Mouse (Mus musculus): ENCODE measurements around the gene Mrc2.

Mrc2 gene

GRCm38 (mm10) chr11:105311291-105311975 lies 19.0 kb downstream of the Mrc2 start:
- DNase-seq = no peak

DNA sequence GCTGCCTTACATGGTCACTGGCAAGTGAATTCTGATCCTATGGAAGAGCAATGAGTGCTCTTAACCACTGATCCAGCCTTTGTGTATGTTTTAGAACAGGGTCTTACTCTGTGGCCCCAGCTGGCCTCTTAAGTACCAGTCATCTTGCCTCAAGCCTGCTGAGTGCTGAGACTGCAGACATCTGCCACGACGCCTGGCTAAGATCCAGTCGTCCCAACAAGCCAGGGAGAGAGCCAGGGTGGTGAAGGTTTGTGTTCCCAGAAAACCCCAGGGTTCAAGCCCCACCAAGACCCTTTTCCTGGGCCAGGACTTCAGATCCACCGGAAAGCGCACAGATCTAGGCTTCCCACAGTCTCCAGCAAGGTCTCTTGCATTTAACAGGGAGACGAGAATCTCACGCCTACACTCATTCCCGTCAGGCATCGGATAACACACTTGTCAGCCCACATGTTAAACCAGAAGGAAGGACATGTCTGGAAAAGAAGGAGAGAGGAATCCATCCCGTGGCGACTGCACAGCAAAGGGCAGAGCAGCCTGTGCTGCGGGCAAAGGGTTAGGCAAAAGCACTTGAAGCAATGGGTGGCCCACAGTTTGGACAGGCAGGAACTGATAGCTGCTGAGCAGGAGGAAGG lies 20.0 kb downstream of the Mrc2 start:
- no peak for DNase-seq

DNA sequence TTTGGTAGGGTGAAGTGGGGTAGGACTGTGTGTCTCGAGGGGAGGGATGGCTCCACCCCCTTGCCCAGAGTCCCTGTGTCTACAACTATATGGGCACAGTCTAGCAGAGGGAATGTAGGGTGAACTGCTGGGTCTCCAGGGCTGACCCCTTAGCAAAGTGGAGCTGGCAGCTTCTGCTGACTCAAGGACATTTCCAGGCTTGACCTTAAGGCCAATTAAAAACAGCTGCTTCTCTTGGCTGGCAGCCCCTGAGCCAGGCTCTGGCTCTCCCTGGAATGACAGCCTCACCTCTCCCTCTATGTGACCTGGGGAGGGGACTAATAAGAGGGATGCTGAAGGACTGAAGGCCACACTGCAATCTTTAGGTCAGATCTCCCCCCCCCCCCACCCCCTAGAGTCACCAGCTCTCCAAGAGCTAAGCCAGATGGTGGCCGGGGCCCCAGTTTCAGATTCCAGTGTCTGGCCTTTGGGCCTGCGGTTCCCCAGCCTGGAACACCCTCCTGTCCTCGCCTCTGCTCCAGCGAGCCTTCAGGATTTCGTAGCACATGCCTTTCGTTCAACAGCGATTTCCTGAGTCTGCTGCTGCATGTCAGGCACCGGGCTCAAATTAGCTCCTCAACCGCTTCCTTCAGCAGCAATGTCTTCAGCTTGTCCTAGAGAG lies 20.7 kb downstream of the Mrc2 start:
- DNase-seq = no peak

GRCm38 (mm10) chr11:105313633-105314014 lies 21.2 kb downstream of the Mrc2 start:
- DNase-seq = no peak

- DNase-seq = no peak
Observed at GRCm38 (mm10) chr11:105315296-105315695, 22.9 kb downstream of the Mrc2 start.

GRCm38 (mm10) chr11:105316121-105316520 lies 23.7 kb downstream of the Mrc2 start:
- DNase-seq = no peak

- no peak for DNase-seq
Observed at GRCm38 (mm10) chr11:105317769-105318168, 25.3 kb downstream of the Mrc2 start.

DNA sequence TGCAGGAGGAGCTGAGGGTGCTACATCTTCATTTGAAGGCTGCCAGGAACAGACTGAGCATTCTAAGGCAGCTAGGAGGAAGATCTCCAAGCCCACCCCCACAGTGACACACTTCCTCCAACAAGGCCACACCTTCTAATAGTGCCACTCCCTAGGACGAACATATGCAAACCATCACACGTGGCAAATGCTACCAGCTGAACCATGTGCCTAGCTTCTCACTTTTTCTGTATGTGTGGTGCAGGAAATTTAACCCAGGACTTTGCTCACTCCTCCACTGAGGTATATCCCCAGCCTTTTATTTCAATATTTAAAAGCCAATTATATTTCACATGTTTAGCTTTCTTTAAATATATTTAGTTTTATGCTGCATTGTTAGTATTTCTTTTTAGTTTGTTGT lies 28.6 kb downstream of the Mrc2 start:
- no peak for DNase-seq

- DNase-seq = no peak
Observed at GRCm38 (mm10) chr11:105323530-105323929, 31.1 kb downstream of the Mrc2 start.

DNA sequence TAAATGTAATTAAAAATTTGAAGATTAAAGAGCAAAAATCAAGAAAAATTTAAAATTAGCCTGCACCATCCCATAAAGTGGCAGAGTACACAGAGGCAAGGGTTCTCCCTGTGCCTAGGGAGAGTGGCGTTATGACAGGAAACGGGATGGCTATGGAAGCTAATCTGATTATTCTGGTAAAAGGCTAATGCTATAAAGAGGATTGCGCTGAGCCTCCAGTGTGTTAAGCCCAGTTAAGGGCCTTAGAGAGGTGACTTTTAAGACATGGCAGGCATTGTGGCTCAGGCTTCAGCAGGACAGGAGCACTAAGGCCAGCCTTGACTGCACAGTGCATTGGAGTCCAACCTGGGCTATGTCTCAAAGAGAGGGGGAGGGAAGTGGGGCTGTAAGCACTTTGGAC lies 34.7 kb downstream of the Mrc2 start:
- DNase-seq = no peak

DNA sequence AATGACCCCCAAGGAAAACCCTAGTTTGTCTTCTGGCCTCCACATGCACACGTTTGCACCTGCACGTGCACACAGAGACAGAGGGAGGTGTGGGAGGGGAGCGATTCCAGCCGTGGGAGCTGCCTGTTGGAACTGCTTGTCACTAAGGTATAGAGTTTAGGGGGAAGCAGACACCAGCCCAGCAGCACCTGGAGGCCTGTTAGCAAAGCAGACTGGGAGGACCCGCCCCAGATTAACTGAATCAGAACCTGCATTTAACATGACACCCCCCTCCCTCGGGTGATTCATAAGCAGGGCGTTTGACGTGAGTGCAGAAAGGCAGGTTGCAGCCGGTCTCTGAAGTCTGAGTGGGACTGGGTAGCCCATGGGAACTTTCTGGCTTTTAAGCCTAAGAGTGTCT lies 37.5 kb downstream of the Mrc2 start:
- DNase-seq = no peak

DNA sequence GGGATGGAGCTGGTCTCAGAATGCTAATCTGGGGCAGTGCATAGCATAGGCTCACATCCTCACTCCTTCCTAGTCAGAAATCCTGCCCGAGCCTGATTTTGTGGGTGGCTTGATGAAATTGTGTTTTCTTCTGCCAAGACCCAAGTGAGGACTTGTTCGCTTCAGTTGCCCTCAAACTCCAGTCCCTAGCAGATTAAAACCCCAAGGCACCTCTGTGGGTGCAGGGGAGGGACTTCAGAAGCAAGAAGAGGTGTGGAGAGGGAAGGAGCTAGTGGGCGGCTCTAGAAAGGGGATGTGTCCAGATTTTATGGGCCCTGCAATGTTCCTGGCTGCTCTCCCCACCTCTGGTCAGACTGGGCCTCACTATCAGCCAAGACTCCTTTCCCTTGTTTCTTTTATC lies 38.7 kb downstream of the Mrc2 start:
- no peak for DNase-seq

DNA sequence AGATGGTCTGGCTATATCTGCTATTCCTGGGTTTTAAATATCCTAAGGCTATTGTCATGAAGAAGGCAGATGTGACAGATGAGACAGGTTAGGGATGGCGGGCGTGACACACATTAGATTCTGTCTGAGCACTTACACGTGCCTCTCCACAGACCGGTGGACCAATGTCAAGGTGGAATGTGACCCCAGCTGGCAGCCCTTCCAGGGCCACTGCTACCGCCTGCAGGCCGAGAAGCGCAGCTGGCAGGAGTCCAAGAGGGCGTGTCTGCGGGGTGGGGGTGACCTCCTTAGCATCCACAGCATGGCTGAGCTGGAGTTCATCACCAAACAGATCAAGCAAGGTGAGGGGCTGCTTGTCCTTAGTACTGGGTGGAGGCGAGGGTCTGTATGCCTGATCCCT lies 39.3 kb downstream of the Mrc2 start:
- DNase-seq = no peak

DNA sequence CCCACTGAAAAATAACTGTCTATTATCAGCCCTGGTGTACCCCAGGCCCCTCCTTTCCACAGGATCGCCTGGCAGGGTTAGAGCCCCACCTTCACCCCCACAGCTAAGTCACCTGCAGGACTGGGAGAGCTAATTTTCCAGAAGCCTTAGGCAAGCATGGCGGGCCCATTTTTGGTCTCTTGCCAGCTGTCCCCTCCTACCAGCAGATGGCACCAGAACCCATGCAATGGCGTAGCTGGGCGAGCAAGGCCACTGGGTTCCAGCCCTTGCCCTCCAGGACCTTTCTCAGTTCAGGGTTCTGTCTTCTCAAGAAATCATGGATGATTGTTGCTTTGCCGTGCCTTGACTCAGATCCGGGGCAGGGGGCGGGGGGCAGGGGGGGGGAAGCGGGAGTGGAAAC lies 40.0 kb downstream of the Mrc2 start:
- DNase-seq = peak; percentile 68

DNA sequence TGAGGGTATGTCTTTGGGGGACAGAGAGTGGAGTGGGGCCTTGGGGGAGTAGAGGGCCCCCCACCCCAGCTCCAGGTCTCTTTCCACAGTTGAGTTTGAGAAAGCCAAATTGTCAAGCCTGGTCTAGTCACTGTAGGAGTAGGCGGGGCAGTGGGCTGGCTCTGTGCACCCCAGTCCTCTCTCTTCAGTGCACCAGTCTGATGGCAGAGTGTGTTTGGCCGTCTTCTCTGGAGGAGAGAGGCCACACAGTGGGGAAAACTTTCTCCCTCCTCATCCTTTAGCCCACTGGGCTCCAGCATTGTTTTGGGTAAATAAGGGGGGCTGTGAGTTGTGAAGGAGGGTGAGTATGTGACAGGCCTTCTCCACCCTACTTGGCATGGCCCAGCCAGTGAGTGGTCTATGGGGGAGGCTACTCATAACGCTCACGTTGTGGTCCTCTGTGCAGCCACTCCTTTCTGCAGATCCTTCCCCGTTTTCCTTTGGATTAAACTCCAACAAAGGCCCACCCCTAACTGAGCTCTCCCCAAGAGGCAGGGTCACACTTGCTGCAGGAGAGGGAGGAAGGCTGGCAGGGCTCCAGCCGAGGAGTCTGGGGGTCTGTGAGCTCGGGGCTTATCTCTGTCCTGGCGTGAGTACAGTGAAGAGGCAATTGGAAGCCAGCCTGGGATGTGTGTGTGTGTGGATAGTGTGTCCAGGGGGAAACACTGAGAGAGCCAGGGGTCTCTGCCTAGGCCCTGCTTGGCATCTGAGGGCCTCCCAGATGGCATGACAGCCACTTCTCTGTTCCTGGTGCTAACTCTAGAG lies 41.6 kb downstream of the Mrc2 start:
- no peak for DNase-seq

DNA sequence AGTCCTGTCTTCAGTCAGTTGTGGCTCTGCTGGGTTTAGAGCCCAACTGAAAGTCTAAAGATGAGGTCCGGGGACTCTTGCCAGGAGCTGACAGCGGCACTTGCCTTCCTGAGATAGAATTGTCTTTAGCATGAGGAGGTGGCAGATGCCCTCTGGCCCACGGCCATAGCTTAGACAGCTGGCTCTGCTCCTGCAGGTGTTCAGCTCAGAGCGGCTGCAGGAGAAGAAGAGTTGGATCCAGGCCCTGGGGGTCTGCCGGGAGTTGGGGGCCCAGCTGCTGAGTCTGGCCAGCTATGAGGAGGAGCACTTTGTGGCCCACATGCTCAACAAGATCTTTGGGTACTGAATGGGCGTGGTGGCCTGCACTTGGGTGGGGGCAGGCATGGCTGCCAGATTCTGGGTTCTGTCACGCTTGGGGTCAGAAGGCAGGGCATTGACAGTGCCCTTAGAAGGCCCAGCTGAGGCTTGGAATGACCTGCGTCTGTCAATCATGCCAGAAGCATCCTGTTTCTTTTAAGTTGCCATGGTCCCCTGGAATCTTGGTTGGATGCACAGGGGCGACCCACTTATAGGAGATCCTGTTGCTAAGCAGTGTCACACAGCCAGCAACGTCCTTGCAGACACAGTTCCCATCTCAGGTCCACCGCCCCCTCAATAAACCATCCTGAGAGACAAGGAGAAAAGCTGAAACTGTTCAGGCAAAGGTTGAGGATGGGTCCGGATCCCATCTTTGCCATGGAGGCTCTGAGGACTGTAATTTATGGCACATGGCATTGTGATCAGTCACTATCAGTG lies 46.4 kb downstream of the Mrc2 start:
- no peak for DNase-seq

DNA sequence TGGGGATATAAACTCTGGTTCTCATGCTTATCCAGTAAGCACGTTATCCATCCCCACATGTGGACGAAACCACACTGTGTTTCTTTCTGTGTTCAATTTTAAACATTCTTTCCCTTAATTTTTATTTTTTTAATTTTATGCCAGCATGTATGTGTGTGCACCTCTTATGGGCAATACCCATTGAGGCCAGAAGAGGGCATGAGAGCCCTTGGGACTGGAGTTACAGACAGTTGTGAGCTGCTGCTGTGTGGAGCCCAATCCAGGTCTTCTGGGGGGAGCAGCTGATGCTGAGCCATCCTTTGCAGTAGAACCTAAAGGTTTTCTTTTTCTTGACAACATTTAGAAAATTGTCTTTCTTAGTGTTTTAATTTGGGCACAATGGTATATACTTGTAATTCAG lies 52.8 kb downstream of the Mrc2 start:
- DNase-seq = no peak

- peak; percentile 87 for DNase-seq
Observed at GRCm38 (mm10) chr11:105347162-105348161, 55.0 kb downstream of the Mrc2 start.

DNA sequence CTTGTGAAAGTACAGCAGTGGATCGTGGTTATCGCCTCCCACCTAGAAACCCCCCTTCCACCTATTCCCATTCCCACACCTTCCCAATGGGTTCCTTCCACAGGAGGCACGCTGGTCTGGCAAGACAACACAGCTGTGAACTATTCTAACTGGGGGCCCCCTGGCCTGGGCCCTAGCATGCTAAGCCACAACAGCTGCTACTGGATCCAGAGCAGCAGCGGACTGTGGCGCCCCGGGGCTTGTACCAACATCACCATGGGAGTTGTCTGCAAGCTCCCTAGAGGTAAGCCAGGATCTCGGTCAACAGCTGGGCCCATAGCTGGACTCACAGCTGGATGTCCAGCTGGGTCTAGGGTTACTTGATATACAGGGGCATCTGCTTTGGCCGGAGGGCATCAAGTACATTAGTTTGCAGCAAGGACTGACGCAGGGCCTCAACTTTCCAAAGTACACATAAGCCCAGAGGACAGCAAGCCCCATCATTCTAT lies 56.1 kb downstream of the Mrc2 start:
- DNase-seq = no peak

GRCm38 (mm10) chr11:105349780-105350324 lies 57.4 kb downstream of the Mrc2 start:
- no peak for DNase-seq

DNA sequence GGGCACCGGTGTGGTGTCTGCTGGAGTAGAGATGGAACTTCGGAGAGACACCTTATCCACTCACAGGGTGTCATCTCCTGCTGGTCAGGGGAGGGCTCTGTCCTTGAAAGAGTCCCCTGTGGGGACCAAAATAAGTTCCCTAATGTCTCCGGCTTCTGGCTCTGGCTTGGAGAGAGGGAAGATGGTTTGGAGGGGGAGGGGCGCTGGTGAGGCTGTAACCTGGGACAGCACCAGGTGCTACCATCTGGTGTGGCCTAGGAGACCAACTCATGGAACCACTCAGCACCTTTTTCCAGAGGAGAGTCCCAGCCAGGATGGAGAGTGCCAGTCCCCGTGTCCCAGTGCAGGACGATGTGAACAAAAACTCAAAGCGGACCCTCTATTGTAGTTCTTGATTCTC lies 58.2 kb downstream of the Mrc2 start:
- DNase-seq = peak; percentile 39

All from cerebellum, adult 9-10 months (tissue).